Comparison of ENCODE assay signal across 8 mouse cellular contexts in the genomic region with DNA sequence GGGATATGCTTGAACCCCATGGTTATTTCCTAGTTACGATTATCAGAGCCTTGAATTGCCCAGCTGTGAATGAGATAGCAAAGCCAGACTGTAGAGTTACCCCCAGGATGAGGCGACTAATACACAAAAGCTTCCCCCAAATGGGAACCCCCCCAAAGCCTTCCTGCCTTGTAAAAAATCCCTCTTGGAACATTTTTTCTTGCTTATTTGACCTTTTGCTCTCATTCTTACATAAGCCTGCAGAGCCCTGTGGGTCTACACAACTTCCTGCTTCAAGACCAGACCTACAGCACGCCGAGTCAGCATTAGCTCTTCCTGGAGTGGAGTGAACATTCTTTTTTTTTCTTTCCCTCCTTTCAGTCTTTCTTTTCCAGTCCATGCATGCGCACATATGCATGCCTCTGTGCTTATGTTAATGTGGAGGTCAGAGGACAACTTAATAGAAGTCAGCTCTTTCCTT.
DNase-seq lines count a peak whose midpoint lies in the region; ATAC-seq lines count a peak whose summit lies in the region.

No protein-coding gene starts in this region.

- peak; percentile 24; the same call in 1 of the 2 replicates for ATAC-seq in midbrain, embryonic 11.5 days (ENCODE audit: low FRiP score)
- no peak for ATAC-seq in midbrain, embryonic 15.5 days (replicated peaks)
- no peak for ATAC-seq in forebrain, embryonic 14.5 days

- no peak overlapping the region for H3K4me3 ChIP-seq in midbrain, embryonic 11.5 days (ENCODE audit: low read depth, low read length)
- no peak overlapping the region for H3K4me3 ChIP-seq in midbrain, embryonic 15.5 days
- no peak overlapping the region for H3K4me3 ChIP-seq in forebrain, embryonic 14.5 days (ENCODE audit: low read depth, low read length)

- DNase-seq in midbrain, embryonic 11.5 days (ENCODE audit: low spot score, missing footprints), result no peak
- DNase-seq in embryo, embryonic 10.5 days (ENCODE audit: low spot score), result peak; percentile 38
- DNase-seq in kidney, adult 11 months, result peak; percentile 83
- DNase-seq in lung, postnatal 36 days, result peak; percentile 75
- no peak for DNase-seq in cerebellum, adult 9-10 months
- DNase-seq in cerebellum, postnatal 4 days (ENCODE audit: low spot score in 2 of 2), result no peak
- no peak for DNase-seq in forebrain, embryonic 14.5 days (ENCODE audit: low spot score)

- no peak overlapping the region for H3K4me2 ChIP-seq in midbrain, embryonic 11.5 days
- no peak overlapping the region for H3K4me2 ChIP-seq in midbrain, embryonic 15.5 days
- no peak overlapping the region for H3K4me2 ChIP-seq in forebrain, embryonic 14.5 days (ENCODE audit: low read length)

- H3K4me1 ChIP-seq in midbrain, embryonic 11.5 days (ENCODE audit: control insufficient read depth, insufficient read depth, low read length), result peaks cover 5% of the 10 kb centered on the region
- H3K4me1 ChIP-seq in midbrain, embryonic 15.5 days, result peaks cover 13% of the 10 kb centered on the region
- H3K4me1 ChIP-seq in forebrain, embryonic 14.5 days (ENCODE audit: control insufficient read depth, insufficient read depth, low read length), result no peaks in the 10 kb centered on the region; the same call in 1 of the 2 replicates

- H3K9me3 ChIP-seq in midbrain, embryonic 11.5 days (ENCODE audit: control insufficient read depth, low read length), result no peaks in the 10 kb centered on the region
- H3K9me3 ChIP-seq in midbrain, embryonic 15.5 days, result no peaks in the 10 kb centered on the region
- H3K9me3 ChIP-seq in forebrain, embryonic 14.5 days (replicated peaks; ENCODE audit: control insufficient read depth, low read length), result no peaks in the 10 kb centered on the region

- H3K27ac ChIP-seq in midbrain, embryonic 11.5 days (ENCODE audit: low read depth, low read length), result no peak overlapping the region
- H3K27ac ChIP-seq in midbrain, embryonic 15.5 days, result no peak overlapping the region
- H3K27ac ChIP-seq in forebrain, embryonic 14.5 days (ENCODE audit: low read depth, low read length), result no peak overlapping the region

- no peaks in the 10 kb centered on the region for H3K27me3 ChIP-seq in midbrain, embryonic 11.5 days (ENCODE audit: control insufficient read depth, insufficient read depth, low read length)
- no peaks in the 10 kb centered on the region for H3K27me3 ChIP-seq in midbrain, embryonic 15.5 days (replicated peaks)
- H3K27me3 ChIP-seq in forebrain, embryonic 14.5 days (replicated peaks; ENCODE audit: control insufficient read depth, insufficient read depth, low read length), result no peaks in the 10 kb centered on the region

- no peaks in the 10 kb centered on the region for H3K36me3 ChIP-seq in midbrain, embryonic 11.5 days (ENCODE audit: control insufficient read depth, insufficient read depth, low read length)
- H3K36me3 ChIP-seq in midbrain, embryonic 15.5 days (replicated peaks), result no peaks in the 10 kb centered on the region
- no peaks in the 10 kb centered on the region for H3K36me3 ChIP-seq in forebrain, embryonic 14.5 days (ENCODE audit: control insufficient read depth, insufficient read depth, low read length)

- no peak overlapping the region for H3K9ac ChIP-seq in midbrain, embryonic 11.5 days (ENCODE audit: low read length)
- H3K9ac ChIP-seq in midbrain, embryonic 15.5 days, result no peak overlapping the region
- H3K9ac ChIP-seq in forebrain, embryonic 14.5 days (ENCODE audit: low read length), result no peak overlapping the region

- 56% methylated on average over 5 of the region's 5 CpGs for WGBS in midbrain, embryonic 11.5 days
- WGBS in midbrain, embryonic 15.5 days, result 48% methylated on average over 5 of the region's 5 CpGs
- 78% methylated on average over 5 of the region's 5 CpGs for WGBS in forebrain, embryonic 14.5 days

Comparison
In these comparisons a context has a peak if more than half of its experiments do, and no peak if none do; other contexts are left out.
1. DNase-seq: peak in embryo, embryonic 10.5 days (single experiment), kidney, adult 11 months (single experiment) and lung, postnatal 36 days (single experiment); none in midbrain, embryonic 11.5 days (single experiment), cerebellum, adult 9-10 months (single experiment), cerebellum, postnatal 4 days (0 of 2) and forebrain, embryonic 14.5 days (single experiment).